Mouse (Mus musculus): ENCODE measurements around the gene Uhrf1bp1. TPM values are rescaled to one million over a fixed set of nuclear protein-coding genes. Genes with fewer than 3 reads are reported as not detected.
"Not testable (repeated sequence)": the region's sequence is repeated elsewhere in the genome, so short reads cannot be mapped to it uniquely, and the experiment has no call there.

Uhrf1bp1 gene
- 10 to 100 TPM; 24.5 to 24.8 TPM for total RNA-seq (2021)
- long read RNA-seq, experiment 1, partial matches to known transcripts = 2 of 3 reads
- long read RNA-seq, experiment 1, other reads (novel, unspliced or antisense) = 1 of 3 reads
- long read RNA-seq, experiment 2, partial matches to known transcripts = 2 of 7 reads
- long read RNA-seq, experiment 2, other reads (novel, unspliced or antisense) = 5 of 7 reads

DNA sequence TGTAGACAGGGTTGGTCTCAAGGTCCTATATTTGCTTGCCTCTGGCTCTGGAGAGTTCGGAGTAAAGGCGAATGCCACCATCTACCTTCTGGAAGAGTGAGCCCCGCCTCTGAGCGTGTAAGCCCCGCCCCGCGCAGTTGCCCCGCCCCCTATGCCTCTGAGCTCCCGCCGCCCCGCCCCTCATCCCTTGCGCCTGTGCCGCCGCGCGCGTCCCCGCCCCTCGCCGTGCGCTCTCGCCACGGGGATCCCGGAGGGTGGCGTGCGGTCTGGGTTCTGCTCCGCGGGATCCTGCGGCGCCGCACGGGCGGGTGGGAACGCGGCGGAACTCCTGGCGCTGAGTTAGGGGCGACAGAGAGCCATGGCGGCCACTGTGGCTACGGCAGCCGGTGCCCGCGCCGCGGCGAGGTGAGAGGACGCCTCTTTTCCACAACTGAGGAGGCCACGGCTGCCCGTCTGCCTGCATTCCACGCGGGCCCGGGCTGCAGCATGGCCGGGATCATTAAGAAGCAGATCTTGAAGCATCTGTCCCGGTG, at the start of gene Uhrf1bp1:
Uhrf1bp1 (plus strand) TSS at position 177 of the 533 bp plus-strand sequence.
- peak; percentile 60 to 71 for DNase-seq (ENCODE audit: low spot score in 2 of 2)

DNA sequence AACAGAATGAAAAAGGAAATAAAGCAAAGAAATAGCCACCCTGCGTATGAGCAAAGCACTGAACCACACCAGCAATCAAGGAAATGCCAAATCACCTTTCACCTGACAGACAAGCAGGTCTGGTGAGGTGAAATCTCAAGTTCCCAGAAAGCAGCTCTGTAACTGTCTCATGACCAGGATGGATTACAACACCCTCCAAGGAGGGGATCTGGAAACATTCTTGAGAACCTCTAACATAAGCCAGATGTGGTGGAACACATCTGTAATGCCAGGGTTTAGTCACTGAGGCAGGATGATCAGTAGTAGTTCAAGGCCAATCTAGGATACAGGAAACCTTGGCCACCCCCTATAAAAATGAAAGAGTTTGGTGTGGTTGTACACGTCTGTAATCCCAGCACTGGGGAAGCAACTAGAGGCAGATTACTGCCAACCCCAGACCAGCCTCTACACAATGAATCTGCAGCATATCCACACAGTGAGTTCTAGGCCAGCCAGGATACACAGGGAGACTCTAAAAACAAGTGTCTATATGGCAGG, 48.6 kb upstream of the Uhrf1bp1 start:
- no peak for DNase-seq (ENCODE audit: low spot score in 2 of 2)

DNA sequence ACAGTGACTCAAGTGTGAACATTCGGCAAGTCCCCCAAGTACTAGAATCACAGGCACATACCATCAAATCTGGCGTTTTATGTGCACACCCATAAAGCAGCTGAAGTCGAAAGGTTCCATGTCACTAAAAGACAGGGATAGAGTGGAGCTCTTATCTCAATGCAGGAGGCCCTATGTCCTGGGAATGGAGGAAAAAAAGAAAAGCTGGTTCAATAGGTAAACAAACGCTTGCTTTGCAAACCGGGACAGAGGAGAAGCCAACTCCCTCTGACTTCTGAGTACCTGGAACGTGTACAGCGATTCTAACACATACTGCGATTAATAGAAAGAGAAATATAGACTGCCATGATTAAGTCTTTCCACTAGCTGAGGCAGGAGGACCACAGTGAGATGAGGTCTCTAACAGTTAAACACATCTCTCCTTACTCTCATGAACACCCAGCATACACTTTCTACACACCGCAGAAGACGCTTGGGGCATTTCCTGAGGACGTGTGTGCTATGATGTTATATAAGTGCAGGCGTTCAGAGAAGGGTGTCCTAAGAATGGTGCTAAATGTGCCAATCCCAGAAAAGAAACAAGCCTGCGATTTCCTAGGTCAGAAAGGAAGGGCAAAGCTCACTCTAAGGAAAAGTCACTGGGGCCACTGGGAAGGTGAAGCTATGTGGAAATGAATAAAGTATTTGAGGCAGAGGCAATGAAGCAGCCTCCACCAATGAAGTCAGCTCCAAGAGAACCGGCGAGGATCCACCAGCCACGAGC, 45.5 kb upstream of the Uhrf1bp1 start:
- no peak for DNase-seq (ENCODE audit: low spot score in 2 of 2)

DNA sequence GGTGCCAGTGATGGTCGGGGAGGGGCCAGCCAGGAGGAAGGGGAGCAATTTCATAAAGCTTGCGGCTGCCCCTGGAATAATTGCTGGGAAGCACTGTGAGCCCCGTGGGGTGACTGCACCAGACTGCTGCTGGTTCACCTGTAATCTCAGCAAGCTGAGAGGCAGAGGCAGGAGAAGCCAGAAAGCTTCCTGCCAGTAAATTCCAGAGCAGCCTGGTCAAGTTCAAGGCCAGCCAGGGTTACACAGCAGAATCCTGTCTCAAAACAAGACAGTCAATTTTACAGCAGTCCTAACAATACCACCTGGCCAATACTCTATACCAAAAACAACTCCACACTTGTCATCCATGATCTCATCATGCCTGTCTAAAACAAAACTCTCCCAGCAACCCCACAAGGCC, 44.3 kb upstream of the Uhrf1bp1 start:
- DNase-seq (ENCODE audit: low spot score in 2 of 2) = no peak

DNA sequence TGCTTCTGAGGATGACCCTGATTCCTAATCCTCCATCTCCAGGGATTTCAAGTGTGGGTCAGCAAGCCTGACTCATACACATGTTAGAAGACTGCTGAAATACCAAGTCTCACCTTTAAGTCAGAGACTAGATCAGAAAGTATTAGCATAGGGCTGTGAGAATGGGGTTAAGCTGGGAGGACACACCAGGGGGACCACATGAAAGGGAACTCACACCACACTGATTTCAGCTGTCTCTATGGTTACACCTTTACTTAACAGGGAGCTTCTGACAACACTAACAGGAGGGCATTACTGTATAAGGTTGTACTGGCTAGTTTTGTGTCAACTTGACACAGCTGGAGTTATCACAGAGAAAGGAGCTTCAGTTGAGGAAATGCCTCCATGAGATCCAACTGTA, 41.6 kb upstream of the Uhrf1bp1 start:
- no peak for DNase-seq (ENCODE audit: low spot score in 2 of 2)

DNA sequence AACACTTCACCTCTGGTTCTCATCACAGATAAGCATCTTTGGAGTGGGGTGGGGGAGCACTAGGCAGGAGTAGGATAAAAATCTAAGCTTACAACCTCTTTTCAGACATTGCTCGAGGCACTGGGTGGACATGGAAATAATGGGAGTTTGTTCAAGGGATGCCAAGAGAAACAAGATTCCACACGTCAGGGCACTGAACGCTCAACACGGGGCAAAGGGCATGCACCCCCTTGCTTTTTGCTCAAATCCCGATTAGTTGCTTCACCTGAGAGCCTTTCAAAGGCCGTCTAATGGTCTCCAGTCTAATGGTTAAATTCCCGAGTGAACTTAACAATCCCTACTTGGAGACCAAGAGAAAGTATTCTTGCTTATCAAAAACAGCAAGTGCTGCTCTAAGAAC, 37.2 kb upstream of the Uhrf1bp1 start:
- DNase-seq (ENCODE audit: low spot score in 2 of 2) = no peak

DNA sequence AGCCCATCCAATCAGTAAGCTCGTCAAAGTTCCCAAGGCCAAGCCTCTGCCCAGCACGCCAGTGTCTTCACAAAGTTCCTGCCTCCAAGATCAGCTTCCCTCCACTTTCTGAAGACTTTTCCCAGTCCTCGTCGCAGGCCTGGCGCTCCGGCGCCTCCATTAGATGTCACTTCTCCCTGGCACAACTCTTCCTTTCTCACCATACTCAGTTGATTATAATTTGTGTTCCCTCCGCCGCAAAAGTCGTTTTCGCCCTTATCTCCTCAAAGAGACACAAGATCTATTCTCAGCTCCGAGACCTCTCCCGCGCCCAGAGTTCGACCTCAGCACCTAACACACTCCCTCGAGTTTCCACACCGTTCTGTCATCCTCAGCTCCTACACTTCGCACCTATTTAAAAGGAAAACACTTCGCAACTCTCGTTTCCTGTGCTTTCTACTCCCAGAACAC, 36.7 kb upstream of the Uhrf1bp1 start:
- no peak for DNase-seq (ENCODE audit: low spot score in 2 of 2)

DNA sequence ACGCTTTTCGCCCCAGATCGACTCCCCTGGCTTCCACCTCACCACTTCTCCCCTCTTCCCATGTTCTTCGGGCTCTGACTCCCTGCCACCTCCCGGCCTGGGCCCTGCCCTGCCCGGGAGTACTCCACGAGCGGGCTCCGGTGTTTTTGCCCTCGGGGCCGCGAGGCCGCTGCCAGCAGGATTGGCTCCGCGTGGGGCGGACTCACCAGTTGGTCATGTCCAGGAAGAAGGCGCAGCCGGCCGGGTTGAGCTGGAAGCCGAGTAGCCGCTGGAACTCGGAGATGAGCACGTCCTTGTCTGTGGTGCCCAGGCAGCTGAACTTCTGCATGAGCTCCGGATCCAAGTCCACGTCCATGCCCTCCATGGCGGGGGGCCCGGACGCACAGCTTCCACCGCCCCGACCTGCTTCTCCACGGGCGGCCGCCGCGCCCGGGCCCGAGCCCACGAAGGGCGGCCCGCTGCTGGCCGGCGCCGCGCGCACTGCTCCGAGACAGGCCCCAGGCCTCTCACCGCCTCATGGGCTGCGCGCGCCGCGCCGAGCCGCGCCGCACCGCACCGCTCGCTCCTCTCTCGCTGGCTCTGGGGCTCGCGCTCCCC, 36.2 kb upstream of the Uhrf1bp1 start:
- peak; percentile 45 to 57 for DNase-seq (ENCODE audit: low spot score in 2 of 2)

DNA sequence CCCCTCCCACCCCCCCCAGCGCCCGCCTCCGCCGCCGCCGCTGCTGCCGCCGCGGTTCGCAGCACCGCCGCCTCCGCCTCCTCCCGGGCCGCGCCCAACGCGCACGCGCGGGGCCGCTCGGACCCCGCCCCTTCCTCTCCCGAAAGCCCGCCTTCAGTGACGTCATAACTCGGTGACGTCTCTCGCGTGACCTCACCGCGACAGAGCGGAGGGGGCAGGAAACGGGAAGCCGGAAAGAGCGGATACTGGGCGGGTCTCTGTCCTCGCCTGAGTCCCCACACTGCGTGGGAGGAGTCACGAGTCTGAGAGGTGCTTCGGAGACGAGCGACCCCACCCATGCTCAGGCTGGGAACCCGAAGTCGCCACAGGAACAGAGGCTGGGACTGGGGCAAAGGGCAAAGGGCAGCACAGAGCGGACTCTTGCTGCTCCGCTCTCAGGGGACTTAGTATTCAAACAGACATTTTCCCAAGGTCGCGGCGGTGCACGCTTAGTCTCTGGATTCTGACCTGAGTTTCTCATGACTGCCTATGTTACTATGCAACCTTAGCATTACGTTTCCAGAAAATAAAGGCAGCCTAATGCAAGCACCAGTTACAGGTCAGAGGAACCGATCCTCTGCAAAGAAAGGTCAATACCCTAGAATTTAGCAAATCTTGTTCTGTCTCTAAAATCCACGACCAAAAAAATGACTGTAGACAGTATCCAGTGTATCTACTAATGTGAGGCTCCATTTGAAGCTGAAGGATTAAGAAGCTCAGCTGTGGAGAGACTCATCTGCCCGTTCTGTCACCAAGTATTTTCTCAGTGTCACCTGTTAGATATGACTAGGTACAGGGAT, 35.5 kb upstream of the Uhrf1bp1 start, which contains the start of gene D17Wsu92e:
D17Wsu92e (minus strand) TSS at position 81 of the 839 bp plus-strand sequence.
- peak; percentile 98 to 99 for DNase-seq (ENCODE audit: low spot score in 2 of 2)

DNA sequence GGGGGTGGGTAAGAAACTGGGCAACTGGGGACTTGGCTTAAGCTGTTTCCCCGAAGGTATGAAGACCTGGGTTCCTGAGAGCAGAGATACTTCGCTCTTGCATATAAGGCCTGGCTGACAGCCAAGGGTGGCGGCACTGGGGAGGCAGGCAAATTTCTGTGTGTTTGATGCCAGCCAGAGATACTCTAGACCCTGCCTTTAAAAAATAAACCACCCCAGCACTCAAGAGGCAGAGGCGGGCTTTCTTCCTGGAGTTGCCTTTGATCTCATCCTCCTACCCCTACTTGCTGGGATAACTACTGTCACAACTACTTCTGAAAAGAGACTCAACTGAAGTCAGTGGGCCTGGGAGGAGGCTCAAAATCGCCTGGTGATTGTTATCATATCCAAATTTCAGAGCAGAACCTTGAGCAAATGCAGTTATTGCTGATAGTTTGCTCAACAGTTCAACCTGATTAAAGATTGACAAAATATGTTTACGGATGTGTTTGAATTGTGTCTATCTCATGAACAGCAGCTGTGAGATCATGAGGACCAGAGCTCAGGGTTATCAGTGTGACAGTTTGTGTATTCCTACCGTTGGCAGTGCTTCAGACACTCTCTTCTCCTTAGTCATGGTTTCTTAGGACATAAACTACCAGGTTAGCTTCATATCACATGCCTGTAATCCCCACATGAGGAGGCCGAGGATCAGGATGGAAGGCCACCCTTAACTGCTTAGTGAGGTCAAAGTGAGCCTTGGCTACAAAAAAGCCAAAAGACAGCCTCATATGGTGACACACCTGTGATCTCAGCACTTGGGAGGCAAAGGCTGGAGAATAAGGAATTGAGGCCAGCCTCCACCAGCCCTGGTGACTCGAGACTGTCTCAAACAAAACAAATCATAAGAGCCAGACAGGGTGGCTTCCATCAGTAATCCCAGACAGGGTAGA, 34.6 kb upstream of the Uhrf1bp1 start:
- DNase-seq (ENCODE audit: low spot score in 2 of 2) = no peak

DNA sequence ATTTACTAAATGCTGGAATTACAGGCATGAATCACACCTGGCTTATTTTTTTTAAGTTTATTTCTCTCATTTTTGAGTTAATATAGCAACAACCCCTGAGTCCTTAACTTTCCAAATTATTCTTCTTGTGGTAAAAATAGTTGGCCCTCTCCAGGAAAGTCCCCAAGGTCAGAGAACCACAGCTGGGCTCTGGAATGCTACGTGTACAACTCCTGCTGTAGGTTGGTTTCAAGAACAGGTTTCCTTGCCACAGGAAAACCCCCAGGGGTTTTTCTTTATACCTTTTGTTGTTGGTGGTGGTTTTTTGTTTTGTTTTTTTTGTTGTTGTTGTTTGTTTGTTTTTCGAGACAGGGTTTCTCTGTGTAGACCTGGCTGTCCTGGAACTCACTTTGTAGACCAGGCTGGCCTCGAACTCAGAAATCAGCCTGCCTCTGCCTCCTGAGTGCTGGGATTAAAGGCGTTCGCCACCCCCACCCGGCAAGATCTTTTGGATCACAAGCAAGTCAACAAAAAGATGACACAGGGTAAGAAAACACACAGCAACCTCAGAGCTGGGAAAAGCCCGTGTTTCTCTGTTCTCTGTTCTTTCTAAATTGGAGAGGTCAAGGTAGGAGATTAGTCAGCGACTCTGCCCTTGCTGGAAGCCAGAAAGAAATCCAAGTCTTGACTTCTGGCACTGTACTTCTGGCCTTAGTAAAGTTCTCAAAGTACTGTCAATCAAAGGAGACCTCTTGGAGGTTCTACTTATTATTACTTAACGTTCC, 32.9 kb upstream of the Uhrf1bp1 start:
- DNase-seq (ENCODE audit: low spot score in 2 of 2) = no peak

DNA sequence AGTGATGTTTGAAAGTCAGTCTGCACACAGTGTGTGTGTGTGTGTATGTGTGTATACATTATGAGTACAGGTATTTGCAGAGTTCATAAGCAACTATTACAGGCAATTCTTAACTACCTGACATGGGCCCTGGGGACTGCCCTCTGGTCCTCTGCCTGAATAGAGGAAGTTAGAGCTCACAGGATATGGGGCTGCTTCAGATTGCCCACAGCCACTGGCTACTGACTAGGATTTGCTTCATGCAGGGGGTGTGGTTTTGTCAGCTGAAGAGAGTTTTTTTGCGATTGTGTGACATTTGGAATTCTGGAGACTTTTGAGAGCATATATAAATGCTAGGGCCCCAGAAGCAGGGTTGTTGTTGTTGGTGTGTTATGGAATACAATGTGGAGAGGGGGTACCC, 31.3 kb upstream of the Uhrf1bp1 start:
- no peak for DNase-seq (ENCODE audit: low spot score in 2 of 2)

DNA sequence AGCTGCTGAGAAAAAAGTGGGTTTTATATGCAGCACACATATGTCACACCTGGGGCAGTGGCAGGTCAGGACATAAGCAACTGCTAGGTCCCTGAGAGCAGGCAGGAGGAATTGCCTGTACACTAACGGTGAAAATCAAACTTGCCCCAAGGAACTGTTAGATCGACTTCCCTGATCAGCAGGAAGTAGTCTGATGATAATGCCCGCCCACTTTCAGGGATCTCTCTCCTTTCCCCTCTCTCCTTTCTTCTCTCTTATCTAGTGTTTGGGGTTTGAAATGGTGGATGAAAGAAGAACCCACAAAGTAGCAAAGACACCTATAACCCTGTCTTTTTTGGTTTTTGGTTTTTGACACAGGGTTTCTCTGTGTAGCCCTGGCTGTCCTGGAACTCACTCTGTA, 30.7 kb upstream of the Uhrf1bp1 start:
- DNase-seq (ENCODE audit: low spot score in 2 of 2) = no peak

DNA sequence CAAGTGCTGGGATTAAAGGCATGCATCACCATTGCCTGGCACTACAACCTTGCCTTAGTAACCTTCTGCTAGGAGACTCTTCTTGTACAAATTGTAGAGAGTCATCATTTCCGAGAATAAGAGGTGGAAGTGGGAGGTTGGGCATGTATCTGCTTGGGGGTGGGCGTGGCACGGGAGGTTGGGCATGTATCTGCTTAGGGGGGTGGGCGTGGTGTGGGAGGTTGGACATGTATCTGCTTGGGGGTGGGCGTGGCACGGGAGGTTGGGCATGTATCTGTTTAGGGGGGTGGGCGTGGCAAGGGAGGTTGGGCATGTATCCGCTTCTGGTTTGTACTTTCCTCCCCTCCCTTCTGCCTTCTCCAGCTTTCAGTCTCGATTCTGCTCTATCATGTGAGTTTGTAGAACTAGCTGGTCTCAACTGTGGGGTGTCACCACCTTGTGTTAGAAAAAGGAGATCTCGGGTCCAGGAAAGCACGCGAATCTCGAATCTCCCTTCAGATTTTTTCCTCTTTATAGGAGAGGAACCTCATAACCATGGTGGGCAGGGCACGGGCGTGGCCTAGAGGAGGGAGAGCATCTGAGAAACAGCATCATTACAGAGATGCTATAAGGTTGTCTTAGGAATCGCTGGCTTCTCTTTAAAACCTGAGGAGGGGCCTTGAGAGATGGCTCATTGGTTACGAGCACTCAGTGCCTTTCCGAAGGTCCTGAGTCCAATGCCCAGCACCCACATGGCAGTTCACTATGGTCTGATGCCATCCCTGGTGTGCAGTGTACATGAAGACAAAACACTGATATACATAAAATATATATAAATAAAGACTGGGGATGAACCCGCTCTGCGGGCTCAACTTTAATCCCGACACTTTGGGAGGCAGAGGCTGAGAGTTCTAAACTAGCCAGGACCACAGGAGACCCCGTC, 30.0 kb upstream of the Uhrf1bp1 start:
- peak; percentile 42 to 74 for DNase-seq (ENCODE audit: low spot score in 2 of 2)

DNA sequence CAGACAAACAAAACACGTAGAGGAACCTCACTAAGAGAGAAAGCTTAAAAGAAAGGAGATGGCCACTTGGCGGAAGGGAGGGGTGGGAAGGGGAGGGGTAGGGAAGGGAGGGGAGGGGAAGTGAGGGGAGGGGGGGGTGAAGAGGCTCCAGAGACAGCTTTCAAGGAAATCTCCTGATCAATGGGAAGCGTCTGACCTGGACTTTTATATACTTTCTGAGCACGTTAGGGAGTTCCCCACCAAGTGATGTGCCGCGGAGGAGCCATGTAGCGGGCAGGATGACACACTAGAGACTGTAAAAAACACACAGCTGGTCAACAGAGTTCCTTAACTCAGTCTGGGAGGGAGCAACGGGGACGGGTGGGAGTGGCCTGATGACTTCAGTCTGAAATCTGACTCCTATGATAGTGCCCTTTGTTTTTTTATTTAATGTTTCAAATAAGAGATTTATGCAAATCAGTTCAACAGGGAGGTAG, 29.3 kb upstream of the Uhrf1bp1 start:
- DNase-seq (ENCODE audit: low spot score in 2 of 2) = peak in 1 of 2 experiments; percentile 16

DNA sequence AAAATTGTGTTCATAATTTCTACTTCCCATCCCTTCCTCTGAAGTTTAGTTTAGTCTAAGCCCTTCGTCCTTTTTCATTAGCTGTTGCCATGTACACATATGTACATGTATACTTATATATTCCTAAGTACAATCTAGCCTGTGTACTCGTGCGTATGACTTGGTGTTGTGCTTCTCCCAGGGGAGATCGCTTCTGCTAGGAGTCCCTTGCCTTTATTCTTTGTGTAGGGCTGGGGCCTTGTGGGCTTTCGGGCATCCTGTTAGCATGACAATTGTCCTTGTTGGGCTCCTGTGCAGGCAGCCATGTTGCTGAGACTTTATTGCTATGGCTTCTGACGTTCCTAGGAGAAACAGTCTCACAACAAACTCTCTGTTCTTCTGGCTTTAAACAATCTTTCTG, 28.7 kb upstream of the Uhrf1bp1 start:
- DNase-seq (ENCODE audit: low spot score in 2 of 2) = no peak

DNA sequence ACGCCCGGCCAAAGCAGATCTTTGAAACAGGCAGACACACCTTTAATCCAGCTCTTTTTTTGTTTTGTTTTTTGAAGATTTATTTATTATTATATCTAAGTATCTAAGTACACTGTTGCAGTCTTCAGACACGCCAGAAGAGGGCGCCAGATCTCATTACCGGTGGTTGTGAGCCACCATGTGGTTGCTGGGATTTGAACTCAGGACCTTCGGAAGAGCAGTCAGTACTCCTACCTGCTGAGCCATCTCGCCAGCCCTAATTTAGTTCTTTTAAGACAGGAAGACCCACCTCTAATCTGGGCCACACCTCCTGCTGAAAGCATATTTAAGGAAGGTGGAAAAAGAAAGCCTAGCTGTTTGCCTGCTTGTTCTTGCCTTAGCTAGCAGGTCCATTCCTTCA, 25.8 kb upstream of the Uhrf1bp1 start:
- DNase-seq (ENCODE audit: low spot score in 2 of 2) = no peak

DNA sequence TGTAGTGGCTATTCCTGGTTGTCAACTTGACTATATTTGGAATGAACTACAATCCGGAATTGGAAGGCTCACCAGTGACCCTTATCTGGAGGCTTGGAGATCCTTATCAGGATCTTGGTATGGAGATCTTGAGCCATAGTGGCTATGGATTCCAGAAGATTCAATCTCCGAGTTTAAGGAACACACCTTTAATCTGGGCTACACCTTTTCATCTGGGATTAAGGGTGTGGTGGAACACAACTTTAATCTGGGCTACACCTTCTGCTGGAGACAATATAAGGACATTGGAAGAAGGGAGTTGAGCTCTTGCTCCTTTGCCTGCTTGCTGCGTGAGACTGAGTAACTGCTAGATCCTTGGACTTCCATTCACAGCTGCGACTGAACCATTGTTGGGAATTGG, 18.4 kb upstream of the Uhrf1bp1 start, which contains the start of gene Snrpc:
Snrpc (plus strand) TSS at position 301 of the 400 bp plus-strand sequence.
- DNase-seq (ENCODE audit: low spot score in 2 of 2) = not testable (repeated sequence)

Measured in adrenal gland, postnatal 4 days (tissue).